Mouse (Mus musculus) c-Kit-positive CD71-positive TER-119-negative erythroid progenitor cells, embryonic 14.5 days (primary cell): ENCODE measurements around the gene Hist1h3d.
"Not testable (repeated sequence)": the region's sequence is repeated elsewhere in the genome, so short reads cannot be mapped to it uniquely, and the experiment has no call there.

ENCODE experiments used
- DNase-seq: peaks from one replicate; pipeline ENCODE4 v3.0.0-alpha.2; 2013; ENCODE audit warnings: low read depth

Hist1h3d gene

DNA sequence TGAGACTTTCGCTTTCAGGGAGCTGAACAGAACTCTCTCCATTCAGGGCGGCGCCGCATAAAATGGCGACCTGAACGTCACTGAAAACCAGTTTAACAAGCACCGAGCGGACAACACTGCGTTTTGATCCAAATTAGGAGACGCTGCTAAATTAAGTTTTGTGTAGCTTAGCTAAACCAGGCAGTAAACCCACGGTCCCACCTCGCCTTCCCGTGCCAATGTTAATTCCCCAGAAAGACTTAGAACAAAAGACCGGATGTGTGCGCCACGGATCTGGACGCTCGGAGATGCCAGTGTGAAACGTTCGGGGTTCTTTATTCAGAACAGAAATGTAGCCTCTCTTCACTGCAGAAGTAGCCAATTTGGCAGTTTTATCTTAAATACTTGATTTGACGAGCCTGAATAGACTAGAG, 9.5 kb downstream of the Hist1h3d start:
- DNase-seq = no peak

DNA sequence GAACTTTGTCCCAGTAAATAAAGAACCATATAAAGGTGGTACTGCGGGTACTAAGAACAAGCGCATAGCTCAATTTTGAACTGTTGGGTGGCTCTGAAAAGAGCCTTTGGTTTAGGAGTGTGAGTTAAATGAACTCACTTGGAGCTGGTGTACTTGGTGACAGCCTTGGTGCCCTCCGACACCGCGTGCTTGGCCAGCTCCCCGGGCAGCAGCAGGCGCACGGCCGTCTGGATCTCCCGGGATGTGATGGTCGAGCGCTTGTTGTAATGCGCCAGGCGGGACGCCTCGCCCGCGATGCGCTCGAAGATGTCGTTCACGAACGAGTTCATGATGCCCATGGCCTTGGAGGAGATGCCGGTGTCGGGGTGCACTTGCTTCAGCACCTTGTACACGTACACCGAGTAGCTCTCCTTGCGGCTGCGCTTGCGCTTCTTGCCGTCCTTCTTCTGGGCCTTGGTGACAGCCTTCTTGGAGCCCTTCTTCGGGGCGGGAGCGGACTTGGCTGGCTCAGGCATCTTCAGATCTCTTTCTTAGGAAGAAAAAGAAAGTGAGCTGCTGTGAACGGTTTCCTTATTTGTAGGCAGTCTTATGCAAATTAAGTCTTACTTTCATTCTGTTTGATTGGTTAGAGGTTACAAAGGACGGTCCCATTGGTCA, 10.0 kb downstream of the Hist1h3d start:
- DNase-seq = not testable (repeated sequence)

DNA sequence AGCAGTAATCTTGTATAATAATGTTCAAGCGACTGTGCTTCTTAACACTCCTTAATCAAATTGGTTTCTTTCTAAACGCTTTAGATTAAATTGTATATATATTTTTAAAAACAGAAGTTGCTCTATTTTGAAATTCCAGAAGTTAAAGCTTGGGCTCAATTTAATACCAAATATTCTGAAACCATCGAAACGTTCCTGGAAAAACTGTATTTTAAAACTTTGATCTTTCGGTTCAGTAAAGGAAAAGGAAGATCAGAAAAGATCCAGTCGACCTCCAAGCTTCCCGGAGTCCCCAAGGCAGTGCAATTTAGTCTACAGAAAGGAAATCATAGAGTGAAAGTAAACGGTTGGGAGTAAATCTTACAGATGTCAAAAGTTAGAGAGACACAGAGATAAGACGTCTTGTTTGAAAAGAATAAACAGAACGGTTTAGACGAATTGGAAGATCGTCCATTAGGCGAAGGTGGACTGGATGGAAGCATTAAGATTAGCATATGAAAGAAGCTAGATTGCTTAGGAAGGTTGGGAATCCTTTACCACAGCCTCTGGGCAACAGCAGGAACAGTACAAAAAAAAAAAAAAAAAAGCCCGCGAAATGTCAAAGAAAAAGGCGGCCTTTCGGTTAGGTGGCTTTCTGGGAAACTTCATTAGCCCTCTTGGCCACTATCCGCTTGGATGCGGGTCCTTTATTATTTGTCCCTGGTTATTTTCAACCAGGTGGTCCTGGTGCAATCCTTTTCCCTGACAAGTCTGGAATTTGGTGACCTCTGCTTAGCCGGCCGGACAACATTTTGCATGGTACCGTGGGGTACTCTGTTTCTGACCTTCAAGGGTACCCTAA, 10.8 kb downstream of the Hist1h3d start:
- DNase-seq = no peak

DNA sequence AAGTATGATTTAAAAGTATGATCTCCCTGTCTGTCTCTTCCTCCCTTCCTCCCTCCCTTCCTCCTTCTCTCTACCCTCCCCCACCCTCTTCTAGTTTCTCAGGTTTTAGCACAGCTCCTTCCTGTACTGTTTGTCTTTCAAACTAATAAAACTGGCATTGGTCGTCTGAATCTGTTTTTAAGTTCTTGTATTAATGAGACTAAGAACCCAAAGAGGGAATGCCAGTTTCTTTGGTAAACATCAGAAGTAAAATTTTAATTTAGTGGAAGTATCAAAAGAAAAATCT, 11.3 kb downstream of the Hist1h3d start:
- DNase-seq = no peak

DNA sequence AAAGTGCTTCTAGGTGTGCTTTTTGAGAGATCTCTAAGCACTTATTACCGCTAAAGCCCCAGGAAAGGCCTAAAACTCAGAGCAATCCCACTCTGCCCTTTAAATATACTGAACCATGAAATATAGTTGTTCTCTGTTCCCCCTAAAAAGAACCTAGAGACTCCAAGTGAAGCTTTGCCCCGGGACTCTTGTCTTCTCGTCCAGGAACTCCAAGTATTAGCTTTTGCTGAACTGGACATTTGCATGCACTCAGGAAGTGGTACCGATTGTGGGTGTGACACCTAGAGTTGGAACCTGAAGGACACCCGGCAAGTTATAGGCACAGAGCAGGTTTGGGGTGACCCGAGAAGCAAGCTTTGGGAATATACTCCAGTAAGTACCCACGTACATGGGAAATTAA, 15.6 kb downstream of the Hist1h3d start:
- no peak for DNase-seq

DNA sequence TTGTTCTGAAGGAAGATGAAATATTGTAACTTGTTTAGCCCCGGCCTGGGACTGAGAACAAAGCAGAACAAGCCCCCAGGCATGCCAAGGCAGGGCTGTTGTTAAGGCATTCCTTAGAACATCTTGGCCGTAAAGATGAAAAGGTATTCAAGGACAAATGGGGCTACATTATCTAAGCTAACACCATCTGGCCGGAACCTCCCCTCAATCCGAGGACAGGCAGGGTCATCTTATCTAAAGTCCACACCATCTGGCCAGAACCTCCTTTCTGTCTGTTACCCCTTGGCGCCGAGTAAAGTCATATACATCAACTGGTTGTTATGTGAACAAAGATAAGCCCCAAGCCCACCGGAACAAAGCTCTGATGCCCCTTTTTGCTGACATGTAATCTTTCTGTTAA, 16.3 kb downstream of the Hist1h3d start:
- DNase-seq = not testable (repeated sequence)

DNA sequence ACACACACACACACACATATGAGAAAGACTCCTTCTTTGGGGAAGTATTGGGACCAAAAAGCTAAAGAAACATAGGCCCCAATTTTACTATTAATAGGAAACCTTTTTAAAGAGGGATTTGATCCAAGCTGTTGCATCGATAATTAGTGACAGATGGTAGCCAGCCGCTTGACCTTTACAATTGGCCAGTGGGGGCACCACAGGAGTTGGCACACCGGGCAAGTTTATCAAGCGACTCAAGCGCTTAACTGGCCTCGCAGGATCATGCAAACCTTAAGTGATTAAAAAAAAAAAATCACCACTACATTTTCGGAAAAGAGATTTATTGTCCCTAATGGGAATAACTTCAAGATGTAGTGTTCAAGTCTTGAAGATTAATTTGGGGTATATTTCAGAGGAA, 17.1 kb downstream of the Hist1h3d start:
- DNase-seq = no peak

DNA sequence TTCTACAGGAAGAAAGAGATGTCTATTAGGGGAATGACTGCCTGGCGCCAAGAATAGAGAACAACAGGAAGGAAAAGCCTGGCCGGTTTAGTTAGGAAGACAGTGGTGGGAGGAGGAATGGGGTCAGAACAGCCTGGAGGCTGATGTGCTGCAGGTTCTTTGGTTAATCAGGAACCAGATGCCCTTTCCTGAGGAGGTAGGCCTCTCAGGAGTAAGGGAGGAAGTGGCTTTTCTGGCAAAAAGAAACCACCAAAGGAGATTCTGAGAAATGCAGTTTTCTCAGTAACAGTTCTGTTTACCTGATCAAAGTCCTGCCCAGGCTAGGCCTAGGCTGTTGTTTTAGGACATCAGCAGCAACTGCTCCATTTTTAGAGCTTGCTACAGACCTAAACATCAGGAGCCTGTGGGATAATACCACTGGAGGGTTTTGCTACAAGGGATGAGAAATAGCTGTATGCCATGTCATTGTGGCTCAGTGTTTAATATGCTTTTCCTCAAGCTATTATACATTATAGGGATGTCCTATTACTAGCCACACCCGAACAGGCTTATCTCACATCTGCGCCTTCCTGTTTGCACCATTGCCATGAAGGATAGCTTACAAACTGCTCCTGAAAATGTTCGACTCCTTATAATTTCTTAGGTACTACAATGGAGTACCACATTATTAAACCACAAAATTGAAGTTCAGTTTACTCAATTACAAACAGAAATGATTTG, 17.6 kb downstream of the Hist1h3d start:
- no peak for DNase-seq

DNA sequence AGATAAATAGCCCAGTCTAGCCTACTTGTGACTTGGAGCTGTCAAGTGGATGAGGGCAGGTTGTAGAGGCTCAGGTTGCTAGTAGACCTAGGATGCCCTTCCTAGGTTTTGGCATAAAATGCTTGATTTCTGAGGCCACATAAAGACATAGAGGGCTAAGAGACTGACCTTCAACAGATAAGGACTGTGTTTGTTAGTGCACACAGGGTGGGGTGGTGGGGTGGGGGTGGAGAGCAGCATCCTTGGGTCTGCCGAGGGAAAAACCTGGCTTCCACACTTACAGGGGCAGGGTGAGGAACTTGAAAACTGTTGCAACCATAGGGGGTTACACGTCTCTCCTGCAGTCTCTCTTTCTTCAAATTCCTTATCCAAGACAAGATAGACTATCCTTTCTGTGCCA, 19.6 kb downstream of the Hist1h3d start:
- DNase-seq = no peak

DNA sequence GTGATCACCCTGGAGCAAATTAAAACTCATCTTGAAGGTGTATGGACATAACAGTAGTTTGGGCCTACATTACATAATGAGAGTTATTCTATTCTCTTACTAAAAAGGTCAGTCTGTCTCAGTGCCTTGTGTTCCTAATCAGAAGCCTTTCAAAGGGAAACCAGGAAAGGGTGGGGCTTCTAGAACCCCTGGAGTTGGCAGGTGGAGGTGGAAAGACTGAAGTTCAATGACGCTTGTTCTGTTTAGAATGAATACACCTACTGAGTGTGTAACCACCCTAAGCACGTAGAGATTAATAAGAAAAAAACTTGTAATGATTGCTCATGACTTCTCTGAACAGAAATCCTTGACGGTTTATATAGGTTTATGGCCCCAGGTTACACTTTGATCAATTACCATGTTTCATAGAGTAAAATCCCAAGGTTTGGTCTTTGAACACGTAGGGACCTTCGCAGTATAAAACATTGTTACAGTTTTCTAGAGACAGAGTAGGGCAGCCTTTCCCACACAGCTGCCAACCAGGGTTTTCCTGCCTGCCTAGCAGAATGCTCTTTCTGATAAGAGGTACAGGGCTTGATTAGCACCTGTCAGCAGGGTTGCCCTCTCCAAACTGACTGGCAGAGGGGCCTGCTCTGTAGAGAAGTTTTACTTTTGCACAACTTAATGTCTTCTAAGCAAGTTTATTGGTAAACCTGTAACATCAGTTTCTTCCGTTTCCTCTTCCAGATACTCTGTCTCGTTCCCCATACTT, 20.2 kb downstream of the Hist1h3d start:
- DNase-seq = no peak

DNA sequence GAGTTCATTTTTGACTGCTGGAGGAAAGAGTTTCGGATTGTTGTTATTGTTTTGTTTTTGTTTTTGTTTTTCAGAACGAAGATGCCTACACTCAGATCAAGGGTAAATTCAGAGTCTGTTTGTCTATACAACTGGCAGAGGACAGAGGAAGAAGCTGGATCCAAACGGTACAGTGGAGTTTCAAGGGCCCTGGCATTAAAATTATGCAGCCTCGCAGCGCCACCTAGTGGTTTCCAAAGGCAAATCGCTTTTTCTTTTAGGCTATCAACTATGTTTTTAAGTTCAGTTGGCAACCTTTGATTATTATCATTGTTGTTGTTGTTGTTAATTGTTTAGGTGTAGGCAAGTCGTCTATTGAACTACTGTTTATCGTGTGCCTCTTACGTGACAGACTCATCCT, 22.4 kb downstream of the Hist1h3d start:
- no peak for DNase-seq

DNA sequence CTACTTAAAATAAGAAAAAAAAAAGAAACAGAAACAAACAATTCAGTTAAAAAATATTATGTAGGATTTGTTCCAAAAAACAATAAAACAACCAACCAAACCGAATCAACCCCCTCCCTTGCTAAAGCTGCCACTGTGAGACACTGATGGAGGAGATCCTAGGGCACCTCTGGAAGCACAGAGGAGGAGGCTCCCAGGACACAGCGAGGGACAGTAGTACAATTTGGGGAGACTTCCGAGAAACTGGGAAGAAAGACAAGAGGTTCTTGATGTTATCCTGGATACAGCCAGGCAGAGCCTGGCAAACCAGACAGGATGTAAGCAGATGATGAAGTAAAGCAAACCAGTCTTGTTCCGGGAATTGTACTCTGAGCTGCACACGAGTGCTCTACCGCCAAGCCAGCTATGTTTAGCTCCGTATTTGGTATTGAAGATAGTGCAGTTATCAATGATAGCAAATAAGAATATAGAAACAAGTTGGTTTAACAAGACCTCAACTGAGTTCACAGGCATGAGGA, 27.7 kb downstream of the Hist1h3d start:
- no peak for DNase-seq

DNA sequence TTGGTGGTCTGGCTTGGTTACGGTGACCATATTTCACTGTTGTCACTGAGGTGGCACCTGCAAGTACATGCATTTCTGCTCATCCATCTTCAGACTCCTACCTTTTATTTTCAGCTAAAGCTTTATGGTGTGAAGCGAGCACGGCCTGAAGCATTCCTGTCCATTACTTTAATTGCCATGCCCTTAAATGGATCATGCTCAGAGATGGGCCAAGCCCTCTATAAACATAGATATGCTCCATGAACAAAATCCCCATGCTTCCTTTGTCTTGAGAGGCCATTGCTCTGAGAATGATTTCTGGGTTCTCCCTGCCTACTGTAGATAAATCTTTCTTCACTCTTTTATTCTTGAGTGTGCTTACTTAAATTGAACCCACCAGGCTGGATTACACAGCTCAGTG, 28.9 kb downstream of the Hist1h3d start:
- no peak for DNase-seq

DNA sequence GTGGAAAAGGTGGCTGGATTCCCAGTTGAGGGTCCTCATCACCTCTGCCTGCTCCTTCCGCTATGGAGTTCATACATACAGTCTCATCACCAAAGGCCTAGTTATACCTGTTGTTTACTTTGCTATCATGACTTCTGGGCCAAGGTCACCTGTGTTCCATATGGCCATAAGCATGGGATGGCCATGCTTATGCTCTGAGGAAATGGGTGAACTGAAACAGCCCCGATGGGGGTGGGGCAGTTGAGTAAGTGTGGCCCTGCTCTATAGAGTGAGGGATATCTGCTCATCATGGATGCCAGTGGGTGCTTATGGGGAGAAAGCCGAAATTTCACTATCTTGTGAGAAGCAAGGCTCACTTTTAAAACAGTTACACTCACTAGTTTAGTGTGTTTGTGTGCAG, 29.5 kb downstream of the Hist1h3d start:
- DNase-seq = no peak

DNA sequence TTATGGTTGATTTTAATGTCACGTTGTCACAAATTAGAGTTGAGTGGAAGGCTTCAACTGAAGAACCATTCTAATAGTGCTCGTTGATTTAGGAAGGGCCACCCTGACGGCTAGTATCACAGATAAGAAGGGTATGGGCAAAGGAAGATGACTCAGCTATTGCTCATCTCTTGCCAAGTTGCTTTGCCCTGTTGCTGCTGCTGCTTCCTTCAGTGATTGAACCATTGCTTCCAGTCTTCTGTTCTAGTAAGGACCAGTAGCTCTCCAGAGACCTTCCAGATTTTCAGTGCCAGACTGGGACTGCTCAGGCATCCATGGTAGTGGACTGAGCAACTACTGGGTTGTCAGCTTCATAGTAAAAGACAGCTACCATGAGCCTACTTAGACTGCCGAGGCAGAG, 33.6 kb downstream of the Hist1h3d start:
- DNase-seq = no peak

DNA sequence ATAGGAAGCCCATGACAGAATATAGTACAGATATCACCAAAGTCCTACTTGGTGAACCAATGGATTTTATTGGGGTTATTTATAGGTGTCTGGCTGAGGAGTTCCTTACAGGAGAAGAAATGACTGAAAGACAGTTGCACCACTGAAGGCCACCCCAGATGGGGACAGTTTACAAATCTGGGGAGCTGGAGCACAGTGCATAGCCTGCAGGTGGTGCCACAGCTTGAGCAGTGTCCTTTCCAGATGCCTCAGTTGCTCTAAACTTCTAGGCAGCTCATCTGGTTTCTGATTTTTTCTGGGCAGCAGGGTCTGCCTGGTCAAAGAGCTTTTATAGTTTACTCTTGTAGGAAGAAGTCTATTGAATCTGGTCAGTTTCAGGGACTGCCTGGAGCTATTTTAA, 34.3 kb downstream of the Hist1h3d start:
- DNase-seq = no peak

DNA sequence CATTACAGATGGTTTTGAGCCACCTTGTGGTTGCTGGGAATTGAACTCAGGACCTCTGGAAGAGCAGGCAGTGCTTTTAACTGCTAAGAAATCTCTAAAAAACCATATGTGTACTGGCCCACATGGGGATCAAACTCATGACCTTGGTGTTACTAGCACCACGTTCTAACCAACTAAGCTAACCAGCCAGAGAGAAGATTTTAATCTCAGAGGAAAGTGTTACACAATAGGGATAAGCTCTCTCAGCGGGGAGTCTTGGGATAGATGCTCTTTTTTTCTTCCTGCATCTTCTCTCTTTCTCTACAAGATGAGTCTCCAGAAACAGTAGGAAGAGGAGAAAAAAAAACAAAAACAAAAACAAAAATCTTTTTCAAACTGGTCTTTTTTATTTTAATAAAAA, 34.8 kb downstream of the Hist1h3d start:
- no peak for DNase-seq

DNA sequence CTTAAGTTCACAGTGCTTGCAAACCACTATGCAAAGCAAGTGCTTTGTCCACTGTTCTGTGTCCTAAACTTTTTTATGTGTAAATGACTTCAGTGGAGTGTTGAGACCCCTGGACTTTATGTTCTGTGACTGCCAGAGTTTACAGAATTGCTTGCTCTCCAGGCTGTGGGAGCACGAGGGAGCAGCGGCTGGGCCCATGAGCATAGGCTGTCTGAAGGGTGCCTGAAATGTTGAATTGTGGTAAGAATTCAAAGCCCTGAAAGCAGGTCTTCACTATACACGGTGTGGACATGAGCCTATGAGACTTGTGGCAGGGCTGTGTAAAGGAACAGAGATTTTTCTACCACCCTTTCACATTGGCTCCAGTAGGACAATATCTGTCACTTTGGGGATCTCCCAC, 36.1 kb downstream of the Hist1h3d start:
- no peak for DNase-seq

DNA sequence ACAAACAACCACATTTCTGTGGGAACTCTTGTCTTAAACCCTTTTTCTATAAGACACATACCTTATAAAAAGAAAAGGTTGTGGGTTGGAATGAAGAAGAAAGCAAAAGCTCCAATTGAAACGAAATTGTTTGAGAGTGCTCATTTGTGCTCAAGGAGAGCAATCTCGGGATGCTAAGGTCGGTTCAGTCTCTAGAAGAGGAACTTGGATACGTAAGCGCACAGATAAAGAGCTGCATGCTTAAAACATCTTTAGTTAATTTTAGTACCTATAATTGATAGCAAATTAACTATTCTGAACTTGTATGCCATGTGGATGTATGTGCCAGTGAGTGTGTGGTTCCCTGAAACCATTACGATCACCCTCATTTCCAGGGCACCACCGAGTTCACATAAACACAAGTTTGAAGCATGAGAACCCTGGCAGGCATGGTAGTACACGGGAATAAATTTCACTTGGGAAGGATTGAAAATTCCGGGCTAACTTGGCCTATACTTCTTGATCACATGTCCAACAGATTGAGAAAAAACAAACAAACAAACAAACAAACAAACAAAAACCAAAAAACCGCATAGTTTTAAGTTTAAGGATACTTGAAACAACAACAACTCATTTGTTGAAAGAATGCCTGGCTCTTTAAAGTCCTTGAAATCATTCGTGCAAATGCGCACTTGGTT, 44.6 kb downstream of the Hist1h3d start:
- no peak for DNase-seq

DNA sequence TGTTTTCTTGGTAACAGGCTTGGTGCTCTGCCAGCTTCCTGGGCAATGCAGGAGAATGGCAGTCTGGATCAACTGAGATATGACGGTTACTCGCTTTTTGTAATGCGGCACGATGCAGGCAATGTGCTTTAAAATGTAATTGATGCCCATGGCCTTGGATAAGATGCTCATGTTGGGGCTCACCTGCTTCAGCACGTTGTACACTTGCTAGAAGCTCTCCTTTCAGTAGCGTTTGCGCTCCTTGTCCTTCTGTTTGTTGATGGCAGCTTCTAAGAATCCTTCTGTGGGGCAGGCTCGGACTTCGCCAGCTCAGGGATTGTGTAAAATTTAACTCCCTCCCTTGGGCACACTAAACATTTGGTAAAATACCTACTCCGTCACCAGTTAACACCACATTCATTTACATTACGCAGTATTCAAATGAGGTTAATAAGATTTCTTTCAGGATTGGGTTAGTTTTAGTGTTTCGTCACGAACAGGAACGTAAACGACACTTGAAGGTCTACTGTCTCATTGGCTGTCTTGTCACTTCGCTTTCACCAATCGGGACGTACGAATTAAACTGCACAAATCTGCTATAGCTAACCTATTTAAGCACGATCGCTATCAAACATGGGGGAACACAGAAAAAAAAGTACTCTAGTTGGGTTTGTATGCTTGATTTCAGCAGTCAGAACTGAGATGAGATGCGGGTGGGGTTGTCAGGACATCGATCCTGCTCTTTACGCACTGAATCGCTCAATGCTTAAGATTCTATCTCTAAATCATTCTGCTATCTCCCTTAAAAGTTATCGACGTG, 45.4 kb downstream of the Hist1h3d start, which contains the start of gene Hist1h2be:
Hist1h2be (minus strand) TSS at position 392 of the 799 bp plus-strand sequence.
- peak; percentile 93 for DNase-seq
